Mouse (Mus musculus): ENCODE measurements around the gene Gm49345. TPM values are rescaled to one million over a fixed set of nuclear protein-coding genes. Genes with fewer than 3 reads are reported as not detected.
"Not testable (repeated sequence)": the region's sequence is repeated elsewhere in the genome, so short reads cannot be mapped to it uniquely, and the experiment has no call there.

Gene Gm49345
- total and polyA plus RNA-seq, 3 experiments: 1.2 TPM; not detected in 2

GRCm38 (mm10) chr13:67686971-67687370 is 49.4 kb upstream of the Gm49345 start, which contains the start of gene Zfp738:
Gene Zfp738 (minus strand): TSS chr13:67687071.
- H3K4me2 ChIP-seq (ENCODE audit: insufficient read depth, low read depth, poor library complexity, severe bottlenecking): no peak within 1 kb of the TSS
- peaks cover 0 to 5% of the 10 kb centered on the region in 2 experiments; a peak in 1 of 4 replicates for H3K4me1 ChIP-seq (ENCODE audit: control insufficient read depth in 1 of 2, insufficient read depth in 2 of 2)
- no peaks in the 10 kb centered on the region for H3K79me2 ChIP-seq (replicated peaks; ENCODE audit: control insufficient read depth, extremely low read depth, insufficient read depth, poor library complexity, severe bottlenecking)
- H3K9me3 ChIP-seq (replicated peaks; ENCODE audit: low read length): no peaks in the 10 kb centered on the region
- dilution Hi-C loops (cut with MboI; ENCODE audit: extremely low pct_ligation_motif_present, extremely low pct_unique_long_range_greater_than_20kb, low sequenced_read_pairs) (no loop called here), in situ Hi-C loops (cut with MboI; ENCODE audit: low pct_ligation_motif_present, low pct_unique_long_range_greater_than_20kb, low sequenced_read_pairs) (no loop called here)
- H3K27me3 ChIP-seq (replicated peaks): no peaks in the 10 kb centered on the region
- TF ChIP-seq ZC3H11A (IDR thresholded peaks at IDR 0.05; ENCODE audit: low read depth, low read length) (no peak), JUND (conservative IDR thresholded peaks at IDR 0.05; ENCODE audit: low read depth, low read length) (no peak), CHD1 (IDR thresholded peaks at IDR 0.05; ENCODE audit: low read depth, low read length) (no peak), SIN3A (IDR thresholded peaks at IDR 0.05; ENCODE audit: low read length) (no peak), MEF2A (IDR thresholded peaks at IDR 0.05; ENCODE audit: borderline replicate concordance, low read depth, low read length) (no peak)
- H3K4me3 ChIP-seq (replicated peaks in 1 of 3; ENCODE audit: low read depth in 2 of 3, low read length in 2 of 3, poor library complexity in 1 of 3): no peak within 1 kb of the TSS
- H3K36me3 ChIP-seq (replicated peaks in 1 of 2; ENCODE audit: control insufficient read depth in 1 of 2, insufficient read depth in 1 of 2, low read length in 1 of 2): no peaks in the 10 kb centered on the region
- no peak within 1 kb of the TSS for H3K27ac ChIP-seq (ENCODE audit: insufficient read depth, low read depth)
- H3K9ac ChIP-seq (ENCODE audit: insufficient read depth, low read depth): no peak within 1 kb of the TSS
- DNase-seq (ENCODE audit: extremely low read depth): no peak

- H3K79me2 ChIP-seq (replicated peaks; ENCODE audit: control insufficient read depth, extremely low read depth, insufficient read depth, poor library complexity, severe bottlenecking); DNase-seq (ENCODE audit: extremely low read depth); H3K27me3 ChIP-seq (replicated peaks); H3K9ac ChIP-seq (ENCODE audit: insufficient read depth, low read depth); H3K27ac ChIP-seq (ENCODE audit: insufficient read depth, low read depth); in situ Hi-C loops (cut with MboI; ENCODE audit: low pct_ligation_motif_present, low pct_unique_long_range_greater_than_20kb, low sequenced_read_pairs); H3K9me3 ChIP-seq (replicated peaks; ENCODE audit: low read length); dilution Hi-C loops (cut with MboI; ENCODE audit: extremely low pct_ligation_motif_present, extremely low pct_unique_long_range_greater_than_20kb, low sequenced_read_pairs); H3K4me1 ChIP-seq (ENCODE audit: control insufficient read depth in 1 of 2, insufficient read depth in 2 of 2); H3K36me3 ChIP-seq (replicated peaks in 1 of 2; ENCODE audit: control insufficient read depth in 1 of 2, insufficient read depth in 1 of 2, low read length in 1 of 2): not testable (repeated sequence)
- Histone ChIP-seq H3K4me3 (replicated peaks in 1 of 3; ENCODE audit: low read depth in 2 of 3, low read length in 2 of 3, poor library complexity in 1 of 3) (peak overlapping the region in 2 of 3 experiments; percentile 56 to 89), H3K4me2 (ENCODE audit: insufficient read depth, low read depth, poor library complexity, severe bottlenecking) (peak overlapping the region; percentile 62)
Measured at GRCm38 (mm10) chr13:67683841-67684240, 46.3 kb upstream of the Gm49345 start.

- in situ Hi-C loops (cut with MboI; ENCODE audit: low pct_ligation_motif_present, low pct_unique_long_range_greater_than_20kb, low sequenced_read_pairs); H3K9me3 ChIP-seq (replicated peaks; ENCODE audit: low read length); dilution Hi-C loops (cut with MboI; ENCODE audit: extremely low pct_ligation_motif_present, extremely low pct_unique_long_range_greater_than_20kb, low sequenced_read_pairs); H3K79me2 ChIP-seq (replicated peaks; ENCODE audit: control insufficient read depth, extremely low read depth, insufficient read depth, poor library complexity, severe bottlenecking); H3K27ac ChIP-seq (ENCODE audit: insufficient read depth, low read depth); H3K4me1 ChIP-seq (ENCODE audit: control insufficient read depth in 1 of 2, insufficient read depth in 2 of 2); H3K27me3 ChIP-seq (replicated peaks); H3K36me3 ChIP-seq (replicated peaks in 1 of 2; ENCODE audit: control insufficient read depth in 1 of 2, insufficient read depth in 1 of 2, low read length in 1 of 2): not testable (repeated sequence)
- H3K4me3 ChIP-seq (replicated peaks in 1 of 3; ENCODE audit: low read depth in 2 of 3, low read length in 2 of 3, poor library complexity in 1 of 3): peak overlapping the region; percentile 56 to 99 (median 89)
- peak; percentile 96 for TF ChIP-seq KAT2A (IDR thresholded peaks at IDR 0.05; ENCODE audit: insufficient replicate concordance, low read length)
- peak; percentile 92 for TF ChIP-seq HCFC1 (IDR thresholded peaks at IDR 0.05; ENCODE audit: low read depth, low read length)
- peak; percentile 89 for TF ChIP-seq ELF1 (IDR thresholded peaks at IDR 0.05; ENCODE audit: low read depth, low read length)
- peak; percentile 64; the same call in 1 of the 2 replicates for TF ChIP-seq TBP (conservative IDR thresholded peaks at IDR 0.05; ENCODE audit: low read depth, low read length)
- TF ChIP-seq SMC3 (IDR thresholded peaks at IDR 0.05; ENCODE audit: low read depth, low read length): peak; percentile 17
- peak; percentile 71; the same call in 1 of the 2 replicates for TF ChIP-seq TCF12 (IDR thresholded peaks at IDR 0.05; ENCODE audit: low read depth, low read length)
- peak; percentile 56 for TF ChIP-seq POLR2A (IDR thresholded peaks at IDR 0.05; ENCODE audit: low read depth, low read length)
- TF ChIP-seq SIN3A (IDR thresholded peaks at IDR 0.05; ENCODE audit: low read length): peak; percentile 95
- peak; percentile 46; the same call in 1 of the 2 replicates for TF ChIP-seq GABPA (IDR thresholded peaks at IDR 0.05; ENCODE audit: insufficient replicate concordance, low read depth, low read length)
- TF ChIP-seq NELFE (IDR thresholded peaks at IDR 0.05; ENCODE audit: low read depth, low read length): peak; percentile 53
- TF ChIP-seq MAX (IDR thresholded peaks at IDR 0.05; ENCODE audit: low read length): peak; percentile 97
- TF ChIP-seq IRF4 (IDR thresholded peaks at IDR 0.05; ENCODE audit: low read depth, low read length): peak; percentile 26; the same call in 1 of the 2 replicates
- 0 out of 2 replicates have a peak, but pooled peaks have one; percentile 42 for TF ChIP-seq MAZ (IDR thresholded peaks at IDR 0.05; ENCODE audit: low read depth, low read length)
- peak; percentile 92 for TF ChIP-seq ZNF384 (IDR thresholded peaks at IDR 0.05; ENCODE audit: low read depth, low read length)
- peak; percentile 89 for TF ChIP-seq MYC (IDR thresholded peaks at IDR 0.05; ENCODE audit: low read depth, low read length)
- peak; percentile 73 for TF ChIP-seq BHLHE40 (IDR thresholded peaks at IDR 0.05; ENCODE audit: low read depth, low read length)
- TF ChIP-seq MXI1 (IDR thresholded peaks at IDR 0.05; ENCODE audit: low read depth, low read length): peak; percentile 82; the same call in 1 of the 2 replicates
- H3K9ac ChIP-seq (ENCODE audit: insufficient read depth, low read depth): peak overlapping the region; percentile 78
- peak; percentile 87 for DNase-seq (ENCODE audit: extremely low read depth)
- H3K4me2 ChIP-seq (ENCODE audit: insufficient read depth, low read depth, poor library complexity, severe bottlenecking): peak overlapping the region; percentile 64
Measured at GRCm38 (mm10) chr13:67682959-67683735, 45.6 kb upstream of the Gm49345 start.
